Mouse (Mus musculus) telencephalon, adult 2 months (tissue): ENCODE data around the gene Rap1gds1.

Experiments used
- DNase-seq: peaks from one replicate; pipeline ENCODE4 v3.0.0-alpha.2; 2011; ENCODE audit warnings: low read depth, low spot score

Rap1gds1 gene

DNA sequence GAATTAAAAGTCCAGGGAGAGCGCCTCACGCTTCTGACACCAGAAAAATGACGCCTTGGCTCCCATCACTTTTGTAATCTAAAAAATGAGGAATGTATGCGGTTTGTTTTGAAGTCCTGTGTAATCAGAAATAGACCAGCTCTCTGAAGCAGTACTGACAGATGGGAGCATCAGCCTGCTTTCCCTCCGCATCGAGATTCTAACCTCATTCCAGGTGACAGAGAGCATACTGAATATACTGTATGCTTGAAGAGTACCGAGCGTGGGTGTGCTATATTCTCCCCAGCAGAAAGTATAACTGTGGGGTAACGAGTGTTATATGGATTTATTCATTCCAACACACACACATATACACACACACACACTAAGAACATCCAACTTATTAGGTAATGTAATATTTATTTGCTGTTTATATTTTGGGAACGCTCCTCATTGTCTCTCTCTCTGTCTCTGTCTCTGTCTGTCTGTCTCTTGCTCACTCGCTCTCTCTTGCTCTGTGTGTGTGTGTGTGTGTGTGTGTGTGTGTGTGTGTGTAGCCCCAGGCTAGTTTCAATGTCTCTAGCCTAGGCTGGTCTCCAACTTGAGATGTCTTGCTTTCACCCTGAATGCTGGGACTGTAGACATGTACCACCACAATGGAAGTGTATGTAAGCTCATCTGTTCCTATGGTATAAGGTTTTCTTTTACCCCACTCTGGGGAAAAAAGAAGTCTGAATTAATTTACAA is 193.8 kb downstream of the Rap1gds1 start:
- no peak for DNase-seq

GRCm38 (mm10) chr3:138877741-138878140 is 197.3 kb downstream of the Rap1gds1 start:
- DNase-seq = no peak

DNA sequence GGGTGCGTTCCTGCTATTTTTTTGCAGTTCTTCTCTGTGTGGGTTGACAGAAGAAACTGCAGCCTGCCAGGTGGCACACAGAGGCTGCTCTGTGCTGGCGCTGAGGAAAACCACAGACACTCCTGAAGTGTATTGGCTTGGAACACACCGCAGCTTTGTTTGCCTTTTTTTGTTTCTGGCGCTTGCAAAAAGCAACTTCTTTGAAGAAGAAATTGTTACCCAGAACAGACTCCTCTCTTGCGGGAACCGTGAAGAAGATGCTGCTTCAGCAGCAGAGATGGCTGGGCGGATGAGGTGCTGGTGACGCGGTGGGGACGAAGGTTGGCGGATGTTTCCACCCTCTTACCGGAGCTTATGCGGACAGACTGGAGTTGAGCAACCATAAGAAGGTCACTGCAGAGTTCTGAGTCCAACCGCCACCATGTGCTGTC is 198.1 kb downstream of the Rap1gds1 start:
- no peak for DNase-seq

DNA sequence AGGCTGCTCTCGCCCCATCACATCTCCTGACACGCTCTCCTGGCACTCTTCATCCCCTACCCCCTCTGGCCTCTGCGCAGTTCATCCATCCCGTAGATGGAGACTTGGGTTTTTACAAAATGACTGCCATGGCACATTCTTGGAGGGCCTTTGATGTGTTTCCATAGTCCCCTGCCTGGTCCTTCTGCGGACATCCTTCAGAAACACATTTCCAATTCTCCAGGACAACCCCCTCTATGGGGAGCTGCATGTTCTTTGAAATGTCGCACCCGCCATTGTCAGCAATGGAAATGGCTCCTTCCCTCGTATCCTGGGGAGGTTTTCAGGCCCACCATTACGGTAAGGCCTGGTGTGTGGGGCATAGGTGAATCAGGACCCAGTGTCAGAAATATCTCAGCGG is 198.6 kb downstream of the Rap1gds1 start:
- no peak for DNase-seq

GRCm38 (mm10) chr3:138875936-138876335 is 199.1 kb downstream of the Rap1gds1 start:
- no peak for DNase-seq
